Mouse (Mus musculus) neutrophil, adult 5-6 weeks (primary cell): ENCODE results near the gene Ptpn20. TPM values are rescaled to one million over a fixed set of nuclear protein-coding genes. Genes with fewer than 3 reads are reported as not detected.

Experiments used
- ATAC-seq: fragments of 151-379, 151-347 bp; 2 replicates; pipeline ENCODE4 v1.8.0; 2017; ENCODE audit warnings: mild to moderate bottlenecking, moderate TSS enrichment; ENCODE audit not compliant: insufficient number of reproducible peaks, poor library complexity, low FRiP score, severe bottlenecking; ENCODE audit errors: extremely low read depth
- total RNA-seq: library from RNA; stranded (forward); fragments of 200-1000 nt; gene quantifications from 2 replicates; pipeline ENCODE4 v1.2.3, GENCODE M21; 2017

Gene Ptpn20
- total RNA-seq: not detected in 2 replicates

DNA sequence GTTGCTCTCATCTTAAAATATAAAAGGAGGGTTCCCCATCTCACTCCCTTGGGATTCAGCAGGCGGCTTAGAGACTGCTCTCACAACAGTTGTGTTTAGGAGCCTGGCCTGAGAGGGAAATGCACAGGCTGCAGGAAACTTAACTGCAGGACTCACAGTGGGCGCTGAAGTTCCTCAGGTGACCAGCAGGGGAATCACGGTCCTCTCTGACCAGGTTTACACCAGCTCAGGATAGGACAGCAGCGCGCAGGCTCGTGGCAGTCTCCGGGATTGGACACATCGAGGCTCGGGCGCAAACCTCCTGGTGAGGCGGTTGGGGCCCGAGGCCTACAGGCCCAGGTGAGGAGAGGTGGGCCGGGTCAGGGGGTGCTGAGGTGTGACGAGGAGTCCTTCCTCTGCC is at the start of gene Ptpn20:
Ptpn20 (plus strand) TSS at position 257 of the 400 bp plus-strand sequence.
- ATAC-seq: no peak

GRCm38 (mm10) chr14:33539559-33540167 is 49.3 kb upstream of the Ptpn20 start:
- ATAC-seq: no peak

GRCm38 (mm10) chr14:33545565-33546143 is 43.4 kb upstream of the Ptpn20 start:
- ATAC-seq: no peak

- ATAC-seq: no peak
These were observed 40.4 kb upstream of the Ptpn20 start for GRCm38 (mm10) chr14:33548650-33549049.

GRCm38 (mm10) chr14:33549856-33550255 is 39.2 kb upstream of the Ptpn20 start:
- ATAC-seq: no peak

GRCm38 (mm10) chr14:33570737-33571136 is 18.3 kb upstream of the Ptpn20 start:
- no peak for ATAC-seq

- no peak for ATAC-seq
These were observed 15.4 kb upstream of the Ptpn20 start for GRCm38 (mm10) chr14:33573643-33574042.

DNA sequence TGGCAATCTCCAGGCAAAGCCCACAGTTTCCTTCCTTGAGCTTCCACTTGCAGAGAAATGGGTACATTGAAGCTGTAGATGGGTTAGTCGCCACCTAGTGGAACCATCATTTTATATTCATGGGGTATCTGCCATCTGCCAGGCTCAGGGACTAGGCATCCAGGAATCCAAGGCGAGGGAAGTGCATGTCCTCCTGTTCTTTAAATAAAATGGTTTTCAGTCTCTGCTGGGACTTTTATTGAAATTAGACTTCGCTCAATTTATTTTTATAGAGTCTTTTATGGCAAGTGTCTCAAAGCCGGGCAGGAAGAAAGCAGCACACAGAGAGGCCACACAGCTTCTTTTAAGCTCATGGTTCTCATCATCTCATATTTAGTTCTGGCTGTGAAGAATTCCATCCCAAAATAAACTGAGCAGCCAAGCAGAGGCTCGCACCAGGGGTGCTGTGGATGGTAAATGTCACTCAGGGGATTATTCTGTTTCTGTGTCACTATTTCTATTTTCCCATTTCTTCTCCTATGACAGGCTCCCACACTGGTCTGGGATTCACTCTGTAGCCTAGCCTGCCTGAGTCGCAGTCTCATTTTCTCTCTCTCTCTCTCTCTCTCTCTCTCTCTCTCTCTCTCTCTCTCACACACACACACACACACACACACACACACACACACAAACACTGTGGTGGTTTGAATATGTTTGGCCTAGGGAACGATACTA is 9.1 kb upstream of the Ptpn20 start:
- no peak for ATAC-seq

GRCm38 (mm10) chr14:33598376-33599130 is 9.5 kb downstream of the Ptpn20 start:
- ATAC-seq: no peak

DNA sequence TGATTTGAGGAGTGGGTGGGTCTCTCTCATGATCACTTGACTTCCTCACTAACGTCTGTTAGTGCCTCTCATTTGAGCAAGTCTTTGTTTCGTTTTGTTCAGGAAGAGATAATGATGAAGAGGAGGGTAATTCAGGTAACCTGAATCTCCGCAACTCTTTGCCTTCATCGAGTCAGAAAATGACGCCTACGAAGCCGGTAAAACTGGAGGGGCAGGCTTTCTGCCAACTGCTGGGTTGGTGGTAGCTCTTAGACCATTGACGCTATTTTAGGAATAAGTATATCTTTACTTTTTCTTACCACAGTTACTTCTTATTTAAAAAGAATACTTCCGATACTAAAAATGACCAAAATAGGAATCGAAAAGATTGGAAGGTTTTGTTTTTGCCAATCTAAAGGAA is 18.4 kb downstream of the Ptpn20 start:
- ATAC-seq: no peak

DNA sequence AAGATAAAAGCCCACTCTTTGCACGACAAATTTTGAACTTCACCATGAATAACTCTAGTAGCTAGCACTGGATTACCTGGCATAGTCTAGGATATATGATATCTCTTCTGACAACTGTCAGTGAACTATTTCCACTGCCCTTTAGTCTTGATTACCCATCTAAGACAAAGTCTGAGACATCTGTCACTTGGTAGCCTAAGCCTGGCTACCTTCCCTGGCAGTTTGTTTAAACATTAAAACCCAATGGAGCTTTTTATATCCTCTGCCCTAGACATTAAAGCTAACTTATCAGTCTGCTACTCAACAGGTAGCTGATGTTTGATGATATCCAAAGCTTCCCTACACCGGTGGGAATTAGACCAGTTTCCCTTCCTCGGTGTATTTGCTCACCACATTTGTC is 36.0 kb downstream of the Ptpn20 start:
- ATAC-seq: no peak

GRCm38 (mm10) chr14:33632790-33633372 is 43.9 kb downstream of the Ptpn20 start:
- ATAC-seq: no peak

DNA sequence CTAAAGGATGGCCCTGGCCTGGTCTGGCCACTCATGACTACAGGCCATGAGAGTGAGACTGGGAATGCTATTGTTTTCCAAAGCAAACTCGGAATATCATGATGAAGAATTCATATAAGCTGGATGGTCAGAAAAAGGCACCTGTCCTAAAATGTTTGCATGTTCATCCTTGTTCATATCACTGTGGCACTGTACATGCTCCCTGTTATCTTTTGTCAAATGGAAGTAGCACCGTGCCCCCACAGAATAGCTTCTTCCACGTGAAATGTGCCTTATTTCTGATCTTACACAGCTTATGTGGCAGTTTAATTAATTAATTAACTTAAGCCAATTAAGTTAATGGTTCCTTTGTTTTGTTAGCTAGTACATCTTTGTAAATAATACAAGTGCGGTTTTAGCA is 45.3 kb downstream of the Ptpn20 start:
- no peak for ATAC-seq

DNA sequence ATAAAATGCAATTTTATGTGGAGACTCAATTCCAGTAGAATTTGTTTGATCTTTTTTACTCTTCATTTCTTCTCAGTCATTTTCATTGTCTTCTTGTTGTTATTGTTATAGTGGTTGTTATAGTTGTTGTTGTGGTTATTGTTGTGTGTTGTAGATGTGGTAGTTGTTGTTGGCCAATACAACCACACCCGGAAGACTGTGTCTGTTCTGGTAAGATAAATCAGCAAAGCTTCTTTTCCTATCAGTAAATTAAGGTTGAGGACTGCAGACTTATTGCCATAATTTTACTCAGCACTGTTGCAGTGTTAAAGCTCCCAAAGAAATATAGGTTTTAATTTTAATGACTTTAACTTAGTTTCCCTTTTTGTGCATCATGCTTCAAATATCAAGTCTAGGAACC is 45.8 kb downstream of the Ptpn20 start:
- no peak for ATAC-seq

DNA sequence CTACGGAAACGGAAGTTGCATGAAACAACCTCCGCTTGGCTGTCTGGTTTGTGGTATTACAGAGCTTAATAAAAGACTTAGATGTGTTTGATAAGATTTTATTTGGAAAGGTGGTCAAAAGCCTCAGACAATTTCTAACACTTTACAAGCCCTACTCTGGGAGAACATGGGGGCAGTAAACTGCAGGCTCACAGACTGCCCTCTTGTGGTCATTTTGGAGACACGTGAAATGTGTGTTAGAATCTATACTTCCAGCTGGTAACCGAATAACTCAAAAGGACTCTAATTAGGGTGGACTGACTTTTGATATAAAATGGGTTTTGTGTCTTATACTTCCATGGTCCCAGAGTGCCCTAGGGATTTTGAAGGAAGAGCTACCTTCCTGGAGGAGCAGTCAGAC is 50.4 kb downstream of the Ptpn20 start:
- no peak for ATAC-seq

GRCm38 (mm10) chr14:33650721-33651120 is 61.7 kb downstream of the Ptpn20 start:
- no peak for ATAC-seq

DNA sequence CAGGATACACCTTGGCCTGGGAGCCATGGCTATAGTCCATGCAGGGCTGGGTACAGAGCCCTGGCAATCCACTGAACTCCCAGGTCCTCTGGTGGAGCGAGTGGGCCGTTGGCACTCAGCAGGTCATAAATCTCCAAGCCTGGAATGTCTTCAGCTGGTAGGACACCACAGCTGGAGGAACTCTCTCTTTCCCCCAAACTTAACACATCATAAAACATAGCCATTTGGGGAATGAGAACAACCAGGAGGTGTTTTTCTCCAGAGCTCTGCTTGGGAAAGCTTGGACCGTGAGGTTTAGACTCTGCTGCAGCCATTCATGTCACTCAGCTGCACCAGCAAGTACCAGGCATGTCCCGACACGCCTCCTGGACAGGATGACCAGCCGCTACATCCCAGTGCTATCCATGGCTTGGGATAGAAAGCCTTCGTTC is 68.5 kb downstream of the Ptpn20 start:
- ATAC-seq: no peak

DNA sequence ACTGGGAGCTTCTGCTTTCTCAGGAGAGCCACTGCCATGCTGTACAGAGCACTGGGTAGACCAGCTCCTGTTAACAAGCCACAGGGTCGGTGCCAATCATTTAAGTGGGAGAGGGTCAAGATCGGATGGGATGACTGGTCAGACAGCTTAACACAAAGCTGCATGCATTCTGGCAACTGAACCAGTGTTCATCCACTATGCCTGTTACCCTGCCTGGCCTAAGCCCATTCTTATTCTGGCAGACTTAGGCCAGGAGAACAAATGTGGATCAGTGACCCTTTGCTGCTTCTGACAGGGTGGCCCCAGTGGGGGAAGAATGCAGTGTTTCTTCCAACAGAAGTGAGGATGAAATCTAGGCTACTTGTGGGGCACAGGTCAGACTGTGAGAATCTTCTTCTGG is 69.3 kb downstream of the Ptpn20 start:
- ATAC-seq: no peak

DNA sequence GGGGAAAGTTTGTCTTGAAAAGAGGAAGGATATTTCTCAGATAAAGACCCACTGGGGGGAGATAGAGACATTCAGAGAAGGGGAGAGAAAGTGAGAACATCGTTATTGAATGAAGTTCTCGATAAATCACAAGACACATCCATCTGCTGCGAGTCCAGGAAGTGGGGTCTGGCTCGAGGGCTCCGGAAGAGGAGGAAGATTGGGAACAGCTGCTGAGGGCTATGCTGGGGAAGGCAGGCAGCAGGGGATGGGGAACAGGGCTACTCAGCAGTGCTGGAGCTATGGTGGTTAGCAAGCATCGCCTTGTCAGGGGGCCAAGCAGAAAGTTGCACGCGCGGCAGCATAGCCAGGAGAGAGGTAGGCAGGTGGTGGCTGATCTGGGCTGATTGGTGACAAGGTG is 73.1 kb downstream of the Ptpn20 start:
- ATAC-seq: no peak
